Mouse (Mus musculus): ENCODE results near the gene Vmn1r9.
"Not testable (repeated sequence)": the region's sequence is repeated elsewhere in the genome, so short reads cannot be mapped to it uniquely, and the experiment has no call there.

Gene Vmn1r9

DNA sequence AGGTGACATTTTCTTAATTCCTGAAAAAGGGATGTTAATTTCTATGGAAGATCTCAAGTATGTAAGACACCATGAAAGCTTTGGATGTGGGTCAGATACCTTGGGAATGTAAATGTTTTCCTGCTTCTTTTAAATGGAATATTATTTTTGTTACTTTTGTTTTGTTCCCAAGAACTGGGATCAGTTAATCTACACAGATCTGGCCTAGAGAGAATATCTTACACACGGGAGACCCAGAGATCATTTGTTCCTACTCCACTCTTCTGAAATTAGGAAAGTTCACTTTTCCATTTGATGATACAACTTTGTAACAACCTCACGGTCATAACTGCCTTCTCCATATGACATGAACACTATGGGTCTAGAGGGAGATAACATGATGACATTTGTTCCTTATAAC is at the start of gene Vmn1r9:
Vmn1r9 (plus strand) TSS at position 301 of the 400 bp plus-strand sequence.
- DNase-seq, result no peak

- DNase-seq, result not testable (repeated sequence)
Measured at GRCm38 (mm10) chr6:57025224-57025623, 41.4 kb upstream of the Vmn1r9 start, which contains the start of gene Vmn1r7. Vmn1r7 (minus strand) TSS chr6:57025324.

GRCm38 (mm10) chr6:57031984-57032383 is 34.6 kb upstream of the Vmn1r9 start, which contains the start of gene Vmn1r8:
Vmn1r8 (plus strand) TSS chr6:57032284.
- DNase-seq, result no peak

GRCm38 (mm10) chr6:57034674-57035073 is 31.9 kb upstream of the Vmn1r9 start:
- DNase-seq, result no peak

DNA sequence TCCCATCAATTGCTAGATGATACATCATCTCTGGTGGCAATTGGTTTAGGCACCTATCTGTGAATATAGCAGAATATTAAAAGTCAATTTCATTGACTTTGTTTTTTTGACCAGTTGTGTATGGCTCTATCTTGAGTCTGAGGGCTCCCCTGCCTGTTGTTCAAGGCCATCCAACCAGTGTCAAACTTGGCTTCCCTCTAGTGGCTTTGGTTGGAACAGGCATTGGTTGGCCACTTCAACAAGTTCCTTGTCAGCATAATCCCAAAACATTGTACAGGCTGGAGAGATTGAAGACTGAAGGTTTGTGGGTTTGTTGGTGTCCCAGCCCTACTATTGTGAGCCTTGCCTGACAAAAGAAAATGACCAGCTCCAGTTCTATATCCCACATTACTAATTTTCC is 2.9 kb upstream of the Vmn1r9 start:
- peak; percentile 2 for DNase-seq

GRCm38 (mm10) chr6:57106358-57106757 is 39.8 kb downstream of the Vmn1r9 start:
- no peak for DNase-seq

- no peak for DNase-seq
Measured at GRCm38 (mm10) chr6:57109154-57109553, 42.6 kb downstream of the Vmn1r9 start, which contains the start of gene Vmn1r10. Vmn1r10 (plus strand) TSS chr6:57109454.

Measured in lung, postnatal 10 days (tissue).